Comparison of ENCODE assay signal across 20 mouse cellular contexts in the genomic region with DNA sequence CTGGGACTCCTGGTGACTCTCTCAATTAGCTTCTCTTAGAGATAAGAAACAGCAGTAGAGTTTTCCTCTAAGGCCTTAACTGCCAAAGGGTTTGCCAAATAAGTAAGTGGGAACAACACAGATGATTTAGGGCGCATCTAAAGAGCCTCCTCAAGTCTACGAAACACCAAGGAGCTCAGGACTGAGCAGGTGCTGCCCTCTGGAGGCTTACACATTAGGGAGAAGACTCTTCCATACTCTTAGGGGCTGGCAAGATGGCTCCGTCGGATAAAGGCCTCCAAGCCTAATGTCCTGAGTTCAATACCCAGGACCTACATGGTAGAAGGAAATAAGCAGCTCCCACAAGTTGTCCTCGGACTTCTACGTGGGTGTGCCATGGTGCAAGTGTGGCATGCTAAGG. TPM values are rescaled to one million over a fixed set of nuclear protein-coding genes. Genes with fewer than 3 reads are reported as not detected.
DNase-seq lines count a peak whose midpoint lies in the region; ATAC-seq and TF ChIP-seq lines count a peak whose summit lies in the region.
"Had no signal": no experiment of that assay in that cellular context is flagged by ENCODE, and none has a peak within 500 bp of the region (broad histone marks: within the 10 kb centered on the region; RNA-seq: fewer than 3 reads in every experiment).

No protein-coding gene starts in this region.

- H3K36me3 ChIP-seq in kidney, embryonic 14.5 days (ENCODE audit: control insufficient read depth, insufficient read depth, low read length): no peaks in the 10 kb centered on the region
- H3K36me3 ChIP-seq in liver, postnatal 0 days (replicated peaks; ENCODE audit: insufficient read depth, low read length): no peaks in the 10 kb centered on the region
- H3K36me3 ChIP-seq in limb, embryonic 10.5 days: no peaks in the 10 kb centered on the region
- H3K36me3 ChIP-seq: G1E; liver, embryonic 13.5 days; midbrain, embryonic 12.5 days had no signal

- WGBS in kidney, embryonic 14.5 days: 84% methylated on average over 6 of the region's 6 CpGs
- 71% methylated on average over 6 of the region's 6 CpGs for WGBS in liver, postnatal 0 days (ENCODE audit: insufficient replicate concordance)
- 80% methylated on average over 6 of the region's 6 CpGs for WGBS in limb, embryonic 10.5 days

- H3K9me3 ChIP-seq in kidney, embryonic 14.5 days (ENCODE audit: control insufficient read depth, low read length): no peaks in the 10 kb centered on the region
- no peaks in the 10 kb centered on the region for H3K9me3 ChIP-seq in liver, postnatal 0 days (ENCODE audit: low read length)
- H3K9me3 ChIP-seq in limb, embryonic 10.5 days (replicated peaks): no peaks in the 10 kb centered on the region
- H3K9me3 ChIP-seq: G1E; liver, embryonic 13.5 days; midbrain, embryonic 12.5 days had no signal

- no peak for TF ChIP-seq EP300 in liver, postnatal 0 days (IDR thresholded peaks at IDR 0.05; ENCODE audit: low read depth)

- H3K27me3 ChIP-seq in kidney, embryonic 14.5 days (ENCODE audit: control insufficient read depth, insufficient read depth, low read length): no peaks in the 10 kb centered on the region
- H3K27me3 ChIP-seq in liver, postnatal 0 days (ENCODE audit: insufficient read depth, low read length): no peaks in the 10 kb centered on the region
- H3K27me3 ChIP-seq in limb, embryonic 10.5 days (ENCODE audit: low read depth, poor library complexity, severe bottlenecking): no peaks in the 10 kb centered on the region
- H3K27me3 ChIP-seq: liver, embryonic 13.5 days; midbrain, embryonic 12.5 days had no signal

- no peak for ATAC-seq in kidney, embryonic 14.5 days (ENCODE audit: low FRiP score, low TSS enrichment)
- no peak for ATAC-seq in liver, postnatal 0 days
- ATAC-seq: forebrain, embryonic 16.5 days had no signal

- no peak overlapping the region for H3K27ac ChIP-seq in kidney, embryonic 14.5 days (ENCODE audit: low read depth, low read length)
- H3K27ac ChIP-seq in liver, postnatal 0 days (ENCODE audit: low read depth): no peak overlapping the region
- H3K27ac ChIP-seq in limb, embryonic 10.5 days: no peak overlapping the region
- H3K27ac ChIP-seq: liver, embryonic 13.5 days; midbrain, embryonic 12.5 days had no signal

- no peak overlapping the region for H3K4me2 ChIP-seq in kidney, embryonic 14.5 days (replicated peaks; ENCODE audit: low read depth, low read length)
- H3K4me2 ChIP-seq in liver, postnatal 0 days (ENCODE audit: low read depth, low read length): no peak overlapping the region
- H3K4me2 ChIP-seq: liver, embryonic 13.5 days; midbrain, embryonic 12.5 days had no signal

- no peak overlapping the region for H3K9ac ChIP-seq in kidney, embryonic 14.5 days (ENCODE audit: low read depth, low read length)
- no peak overlapping the region for H3K9ac ChIP-seq in liver, postnatal 0 days (replicated peaks)
- H3K9ac ChIP-seq: liver, embryonic 13.5 days; midbrain, embryonic 12.5 days had no signal

- H3K4me3 ChIP-seq in kidney, embryonic 14.5 days (ENCODE audit: low read length): no peak overlapping the region
- H3K4me3 ChIP-seq in liver, postnatal 0 days (ENCODE audit: low read depth, low read length): no peak overlapping the region
- no peak overlapping the region for H3K4me3 ChIP-seq in limb, embryonic 10.5 days
- H3K4me3 ChIP-seq: liver, embryonic 13.5 days; midbrain, embryonic 12.5 days had no signal

- peak; percentile 41 for DNase-seq in kidney, adult 9 months
- DNase-seq in liver, postnatal 0 days: no peak
- no peak for DNase-seq in liver
- peak; percentile 37 for DNase-seq in ES-CJ7 (ENCODE audit: low read depth, low spot score)
- peak; percentile 19 to 64 for DNase-seq in kidney, postnatal 36 days
- DNase-seq in cerebellum, postnatal 10 days: no peak
- no peak for DNase-seq in limb, embryonic 10.5 days (ENCODE audit: low spot score)
- DNase-seq: adrenal gland, adult 2 months; cerebellum, adult 9-10 months; gastrocnemius, postnatal 36 days; layer of hippocampus, postnatal 36 days; liver, embryonic 13.5 days; retina, postnatal 1 day; thymus, postnatal 4 days had no signal

- peak; percentile 36; the same call in 1 of the 2 replicates for TF ChIP-seq CTCF in liver, postnatal 0 days (IDR thresholded peaks at IDR 0.05; ENCODE audit: low read depth)

- H3K4me1 ChIP-seq in kidney, embryonic 14.5 days (ENCODE audit: control insufficient read depth, insufficient read depth, low read length): no peaks in the 10 kb centered on the region
- H3K4me1 ChIP-seq in liver, postnatal 0 days (ENCODE audit: insufficient read depth): peaks cover 12% of the 10 kb centered on the region
- peaks cover 10% of the 10 kb centered on the region for H3K4me1 ChIP-seq in limb, embryonic 10.5 days
- H3K4me1 ChIP-seq: liver, embryonic 13.5 days had no signal

RNA-seq across cellular contexts. Expression of gene Ihh, which starts 22.1 kb away (rescaled TPM):
- polyA plus RNA-seq in kidney, embryonic 14.5 days (2014; fragmentation: Nextera tagmentation; extraction: Ambion mirVana): 0.43 and 0.84 TPM in 2 replicates
- polyA plus RNA-seq in liver, postnatal 0 days (2015; fragmentation: Nextera tagmentation; extraction: Ambion mirVana): 1.1 TPM in 2 replicates
- polyA plus RNA-seq in limb, embryonic 10.5 days (2016; fragmentation: Nextera tagmentation; extraction: Ambion mirVana): 0.08 and 0.11 TPM in 2 replicates
- polyA plus RNA-seq: neural tube, embryonic 11.5 days had no signal

RNA-seq across cellular contexts. Expression of gene Cfap65, which starts 38.2 kb away (rescaled TPM):
- polyA plus RNA-seq in kidney, embryonic 14.5 days (2014; fragmentation: Nextera tagmentation; extraction: Ambion mirVana): not detected in 2 replicates
- polyA plus RNA-seq in liver, postnatal 0 days (2015; fragmentation: Nextera tagmentation; extraction: Ambion mirVana): not detected in 2 replicates
- not detected in 2 replicates for polyA plus RNA-seq in limb, embryonic 10.5 days (2016; fragmentation: Nextera tagmentation; extraction: Ambion mirVana)
- polyA plus RNA-seq: C2C12; G1E; liver, embryonic 13.5 days had no signal

Comparison
In these comparisons a context has a peak if more than half of its experiments do, and no peak if none do; other contexts are left out.
1. DNase-seq: peak in kidney, adult 9 months (single experiment), ES-CJ7 (single experiment) and kidney, postnatal 36 days (2 of 2); none in liver, postnatal 0 days (single experiment), liver (single experiment), cerebellum, postnatal 10 days (0 of 2) and limb, embryonic 10.5 days (single experiment).